Mouse (Mus musculus): ENCODE data around the gene Rpl34. TPM values are rescaled to one million over a fixed set of nuclear protein-coding genes. Genes with fewer than 3 reads are reported as not detected.

Rpl34 gene
- polyA plus RNA-seq, 1 experiment from 2014 or later = 874 TPM

- H3K36me3 ChIP-seq = no peaks in the 10 kb centered on the region
- H3K4me2 ChIP-seq = peak within 1 kb of the TSS; percentile 60
- H3K27me3 ChIP-seq (replicated peaks) = no peaks in the 10 kb centered on the region
- WGBS = under 1% methylated on average over 45 of the region's 45 CpGs
- peak within 1 kb of the TSS; percentile 66 for H3K9ac ChIP-seq
- peak; percentile 95 for ATAC-seq (ENCODE audit: insufficient read depth, low FRiP score, low read depth)
- no peaks in the 10 kb centered on the region for H3K9me3 ChIP-seq
- H3K4me3 ChIP-seq (replicated peaks) = peak within 1 kb of the TSS; percentile 67
- H3K4me1 ChIP-seq = peaks cover 6% of the 10 kb centered on the region
- H3K27ac ChIP-seq = peak within 1 kb of the TSS; percentile 84
These were observed 21.0 kb downstream of the Rpl34 start, which contains the start of gene Ostc for GRCm38 (mm10) chr3:130708967-130709924. TSS of gene Ostc (minus strand) at chr3:130709444.

GRCm38 (mm10) chr3:130708529-130708928, 21.7 kb downstream of the Rpl34 start:
- peak overlapping the region; percentile 67 for H3K4me3 ChIP-seq (replicated peaks)
- no peaks in the 10 kb centered on the region for H3K36me3 ChIP-seq
- no peaks in the 10 kb centered on the region for H3K9me3 ChIP-seq
- peaks cover 6% of the 10 kb centered on the region for H3K4me1 ChIP-seq
- no peak for ATAC-seq (ENCODE audit: insufficient read depth, low FRiP score, low read depth)
- H3K4me2 ChIP-seq = peak overlapping the region; percentile 60
- peak overlapping the region; percentile 84; the same call in 1 of the 2 replicates for H3K27ac ChIP-seq
- no peaks in the 10 kb centered on the region for H3K27me3 ChIP-seq (replicated peaks)
- H3K9ac ChIP-seq = peak overlapping the region; percentile 66; the same call in 1 of the 2 replicates
- 0% methylated on average over 5 of the region's 5 CpGs for WGBS

- ATAC-seq (ENCODE audit: insufficient read depth, low FRiP score, low read depth) = peak; percentile 35; the same call in 1 of the 2 replicates
- H3K4me3 ChIP-seq (replicated peaks) = no peak overlapping the region
- WGBS = 73% methylated on average over 6 of the region's 6 CpGs
- no peaks in the 10 kb centered on the region for H3K27me3 ChIP-seq (replicated peaks)
- H3K9me3 ChIP-seq = no peaks in the 10 kb centered on the region
- no peak overlapping the region for H3K9ac ChIP-seq
- no peak overlapping the region for H3K27ac ChIP-seq
- peaks cover 3% of the 10 kb centered on the region; the same call in 1 of the 2 replicates for H3K36me3 ChIP-seq
- no peaks in the 10 kb centered on the region for H3K4me1 ChIP-seq
- H3K4me2 ChIP-seq = no peak overlapping the region
These were observed 27.9 kb downstream of the Rpl34 start for GRCm38 (mm10) chr3:130702289-130702688.

GRCm38 (mm10) chr3:130697622-130698021, 32.6 kb downstream of the Rpl34 start:
- Histone ChIP-seq H3K4me3 (replicated peaks) (no peak overlapping the region), H3K9me3 (no peaks in the 10 kb centered on the region), H3K4me2 (no peak overlapping the region), H3K4me1 (no peaks in the 10 kb centered on the region), H3K9ac (no peak overlapping the region), H3K27ac (no peak overlapping the region), H3K36me3 (peaks cover 20% of the 10 kb centered on the region), H3K27me3 (replicated peaks) (no peaks in the 10 kb centered on the region)
- 84% methylated on average over 4 of the region's 4 CpGs for WGBS
- ATAC-seq (ENCODE audit: insufficient read depth, low FRiP score, low read depth) = no peak

GRCm38 (mm10) chr3:130694705-130695104, 35.5 kb downstream of the Rpl34 start:
- H3K9me3 ChIP-seq = no peaks in the 10 kb centered on the region
- no peak overlapping the region for H3K27ac ChIP-seq
- no peak for ATAC-seq (ENCODE audit: insufficient read depth, low FRiP score, low read depth)
- 92% methylated on average over 7 of the region's 7 CpGs for WGBS
- peaks cover 20% of the 10 kb centered on the region for H3K36me3 ChIP-seq
- H3K4me2 ChIP-seq = no peak overlapping the region
- no peak overlapping the region for H3K4me3 ChIP-seq (replicated peaks)
- peaks cover 6% of the 10 kb centered on the region; the same call in 1 of the 2 replicates for H3K4me1 ChIP-seq
- H3K9ac ChIP-seq = no peak overlapping the region
- no peaks in the 10 kb centered on the region for H3K27me3 ChIP-seq (replicated peaks)

GRCm38 (mm10) chr3:130694041-130694593, 36.1 kb downstream of the Rpl34 start:
- Histone ChIP-seq H3K9ac (no peak overlapping the region), H3K36me3 (peaks cover 20% of the 10 kb centered on the region), H3K27me3 (replicated peaks) (no peaks in the 10 kb centered on the region), H3K4me3 (replicated peaks) (no peak overlapping the region), H3K27ac (no peak overlapping the region), H3K9me3 (no peaks in the 10 kb centered on the region), H3K4me2 (no peak overlapping the region), H3K4me1 (peaks cover 6% of the 10 kb centered on the region; the same call in 1 of the 2 replicates)
- ATAC-seq (ENCODE audit: insufficient read depth, low FRiP score, low read depth) = no peak
- WGBS = 50% methylated on average over 9 of the region's 9 CpGs

- H3K4me1 ChIP-seq = peaks cover 6% of the 10 kb centered on the region; the same call in 1 of the 2 replicates
- peak overlapping the region; percentile 68 for H3K4me2 ChIP-seq
- peak overlapping the region; percentile 39 for H3K4me3 ChIP-seq (replicated peaks)
- no peak overlapping the region for H3K9ac ChIP-seq
- H3K9me3 ChIP-seq = no peaks in the 10 kb centered on the region
- H3K27ac ChIP-seq = peak overlapping the region; percentile 52; the same call in 1 of the 2 replicates
- no peaks in the 10 kb centered on the region for H3K27me3 ChIP-seq (replicated peaks)
- WGBS = 32% methylated on average over 12 of the region's 12 CpGs
- peaks cover 13% of the 10 kb centered on the region for H3K36me3 ChIP-seq
- no peak for ATAC-seq (ENCODE audit: insufficient read depth, low FRiP score, low read depth)
These were observed 38.5 kb downstream of the Rpl34 start for GRCm38 (mm10) chr3:130691596-130692170.

GRCm38 (mm10) chr3:130690834-130691595, 39.2 kb downstream of the Rpl34 start:
- H3K27me3 ChIP-seq (replicated peaks) = no peaks in the 10 kb centered on the region
- H3K36me3 ChIP-seq = peaks cover 8% of the 10 kb centered on the region
- peak; percentile 86 for ATAC-seq (ENCODE audit: insufficient read depth, low FRiP score, low read depth)
- H3K4me3 ChIP-seq (replicated peaks) = peak overlapping the region; percentile 39
- H3K4me1 ChIP-seq = peaks cover 6% of the 10 kb centered on the region; the same call in 1 of the 2 replicates
- no peak overlapping the region for H3K9ac ChIP-seq
- WGBS = 12% methylated on average over 20 of the region's 20 CpGs
- no peaks in the 10 kb centered on the region for H3K9me3 ChIP-seq
- peak overlapping the region; percentile 68 for H3K4me2 ChIP-seq
- H3K27ac ChIP-seq = peak overlapping the region; percentile 52; the same call in 1 of the 2 replicates

GRCm38 (mm10) chr3:130689630-130690029, 40.6 kb downstream of the Rpl34 start:
- H3K36me3 ChIP-seq = no peaks in the 10 kb centered on the region
- H3K9ac ChIP-seq = no peak overlapping the region
- H3K4me2 ChIP-seq = no peak overlapping the region
- peaks cover 6% of the 10 kb centered on the region; the same call in 1 of the 2 replicates for H3K4me1 ChIP-seq
- H3K27ac ChIP-seq = no peak overlapping the region
- 12% methylated on average over 12 of the region's 12 CpGs for WGBS
- H3K9me3 ChIP-seq = no peaks in the 10 kb centered on the region
- no peak overlapping the region for H3K4me3 ChIP-seq (replicated peaks)
- no peaks in the 10 kb centered on the region for H3K27me3 ChIP-seq (replicated peaks)
- ATAC-seq (ENCODE audit: insufficient read depth, low FRiP score, low read depth) = no peak

- peaks cover 6% of the 10 kb centered on the region; the same call in 1 of the 2 replicates for H3K4me1 ChIP-seq
- no peaks in the 10 kb centered on the region for H3K9me3 ChIP-seq
- no peak overlapping the region for H3K27ac ChIP-seq
- ATAC-seq (ENCODE audit: insufficient read depth, low FRiP score, low read depth) = no peak
- no peaks in the 10 kb centered on the region for H3K27me3 ChIP-seq (replicated peaks)
- H3K9ac ChIP-seq = no peak overlapping the region
- no peak overlapping the region for H3K4me3 ChIP-seq (replicated peaks)
- WGBS = 100% methylated on average over 1 of the region's 1 CpGs
- H3K4me2 ChIP-seq = no peak overlapping the region
- no peaks in the 10 kb centered on the region for H3K36me3 ChIP-seq
These were observed 43.1 kb downstream of the Rpl34 start for GRCm38 (mm10) chr3:130687051-130687450.

- WGBS = 76% methylated on average over 8 of the region's 8 CpGs
- H3K4me2 ChIP-seq = no peak overlapping the region
- no peaks in the 10 kb centered on the region for H3K36me3 ChIP-seq
- no peaks in the 10 kb centered on the region for H3K4me1 ChIP-seq
- no peak overlapping the region for H3K4me3 ChIP-seq (replicated peaks)
- ATAC-seq (ENCODE audit: insufficient read depth, low FRiP score, low read depth) = no peak
- H3K9ac ChIP-seq = no peak overlapping the region
- H3K27me3 ChIP-seq (replicated peaks) = no peaks in the 10 kb centered on the region
- H3K9me3 ChIP-seq = no peaks in the 10 kb centered on the region
- H3K27ac ChIP-seq = no peak overlapping the region
These were observed 45.2 kb downstream of the Rpl34 start for GRCm38 (mm10) chr3:130685014-130685366.

Data from stomach, embryonic 15.5 days (tissue).